Mouse (Mus musculus) CH12.LX (cell line): ENCODE results near the gene Lin9. TPM values are rescaled to one million over a fixed set of nuclear protein-coding genes. Genes with fewer than 3 reads are reported as not detected.

Source experiments
- DNase-seq: peaks from one replicate; pipeline ENCODE4 v3.0.0-alpha.2; 2013; ENCODE audit errors: extremely low read depth
- H3K27ac ChIP-seq: 2 replicates; pipeline ENCODE4 v1.5.1; 2012; ENCODE audit warnings: low read depth, mild to moderate bottlenecking, control low read depth, moderate library complexity; ENCODE audit not compliant: insufficient read depth
- H3K27me3 ChIP-seq: replicated peaks from 2 replicates; pipeline ENCODE3; 2012; ENCODE audit warnings: inconsistent platforms
- H3K36me3 ChIP-seq, 2 experiments: replicated peaks in 1 of 2; 2 replicates each; pipeline versions ENCODE3 to v1.6.1; 2012; ENCODE audit warnings: inconsistent platforms in 1 of 2, low read length in 1 of 2, mild to moderate bottlenecking in 1 of 2, mixed read lengths in 1 of 2, moderate library complexity in 1 of 2; ENCODE audit not compliant: control insufficient read depth in 1 of 2, insufficient read depth in 1 of 2
- H3K4me1 ChIP-seq, 2 experiments: 2 replicates each; pipeline ENCODE4 v1.6.1; 2012; ENCODE audit warnings: inconsistent platforms in 1 of 2, moderate library complexity in 1 of 2; ENCODE audit not compliant: insufficient read depth in 2 of 2, control insufficient read depth in 1 of 2
- H3K4me2 ChIP-seq: 2 replicates; pipeline ENCODE4 v1.6.1; 2012; ENCODE audit warnings: low read depth, mild to moderate bottlenecking, control low read depth; ENCODE audit not compliant: poor library complexity, insufficient read depth, severe bottlenecking
- H3K4me3 ChIP-seq, 3 experiments: fragments of 150-350 bp in 1 of 3; sonication (generic) in 1 of 3; replicated peaks in 1 of 3; 2 replicates each; pipeline versions ENCODE3 to v1.5.1; 2011 to 2012; ENCODE audit warnings: low read depth in 2 of 3, low read length in 2 of 3, mild to moderate bottlenecking in 2 of 3, moderate library complexity in 2 of 3, control low read depth in 1 of 3, improper control_type of control experiment in 1 of 3, inconsistent platforms in 1 of 3, mixed read lengths in 1 of 3; ENCODE audit not compliant: poor library complexity in 1 of 3
- H3K79me2 ChIP-seq: replicated peaks from 2 replicates; pipeline ENCODE4 v1.6.1; 2012; ENCODE audit warnings: mild to moderate bottlenecking, moderate library complexity; ENCODE audit not compliant: control insufficient read depth, poor library complexity, insufficient read depth, severe bottlenecking; ENCODE audit errors: extremely low read depth
- H3K9ac ChIP-seq: 2 replicates; pipeline ENCODE4 v1.6.1; 2012; ENCODE audit warnings: low read depth, mild to moderate bottlenecking, control low read depth, moderate library complexity; ENCODE audit not compliant: insufficient read depth
- H3K9me3 ChIP-seq: replicated peaks from 2 replicates; pipeline ENCODE3; 2012; ENCODE audit warnings: low read length, inconsistent platforms, mixed read lengths
- CHD1 ChIP-seq: IDR thresholded peaks from 2 replicates; pipeline ENCODE4 v1.6.1; 2012; ENCODE audit warnings: low read depth, low read length, improper control_type of control experiment, inconsistent platforms
- E2F4 ChIP-seq: IDR thresholded peaks from 2 replicates; pipeline ENCODE4 v1.6.1; 2011; ENCODE audit warnings: low read depth, low read length, improper control_type of control experiment; ENCODE audit not compliant: insufficient replicate concordance
- ELF1 ChIP-seq: IDR thresholded peaks from 2 replicates; pipeline ENCODE4 v1.6.1; 2014; ENCODE audit warnings: low read depth, mild to moderate bottlenecking, inconsistent platforms, low read length, improper control_type of control experiment
- ETS1 ChIP-seq: conservative IDR thresholded peaks from 2 replicates; pipeline ENCODE4 v1.6.1; 2012; ENCODE audit warnings: low read depth, mild to moderate bottlenecking, inconsistent platforms, low read length, improper control_type of control experiment, moderate library complexity
- HCFC1 ChIP-seq: IDR thresholded peaks from 2 replicates; pipeline ENCODE4 v1.6.1; 2012; ENCODE audit warnings: low read depth, mild to moderate bottlenecking, inconsistent platforms, low read length, improper control_type of control experiment
- IRF4 ChIP-seq: IDR thresholded peaks from 2 replicates; pipeline ENCODE4 v1.6.1; 2014; ENCODE audit warnings: low read depth, mild to moderate bottlenecking, inconsistent platforms, low read length, improper control_type of control experiment
- KAT2A ChIP-seq: IDR thresholded peaks from 2 replicates; pipeline ENCODE4 v1.6.1; 2012; ENCODE audit warnings: low read length, improper control_type of control experiment, inconsistent platforms; ENCODE audit not compliant: insufficient replicate concordance
- MAFK ChIP-seq: IDR thresholded peaks from 2 replicates; pipeline ENCODE4 v1.6.1; 2011; ENCODE audit warnings: low read length, improper control_type of control experiment; ENCODE audit not compliant: insufficient replicate concordance
- MAX ChIP-seq: IDR thresholded peaks from 2 replicates; pipeline ENCODE4 v1.6.1; 2011; ENCODE audit warnings: low read length, improper control_type of control experiment
- MAZ ChIP-seq: IDR thresholded peaks from 2 replicates; pipeline ENCODE4 v1.6.1; 2012; ENCODE audit warnings: low read depth, mild to moderate bottlenecking, inconsistent platforms, low read length, improper control_type of control experiment, moderate library complexity
- MEF2A ChIP-seq: IDR thresholded peaks from 2 replicates; pipeline ENCODE4 v1.6.1; 2014; ENCODE audit warnings: low read depth, mild to moderate bottlenecking, inconsistent platforms, low read length, improper control_type of control experiment, borderline replicate concordance
- MXI1 ChIP-seq: IDR thresholded peaks from 2 replicates; pipeline ENCODE4 v1.6.1; 2011; ENCODE audit warnings: mild to moderate bottlenecking, low read depth, low read length, improper control_type of control experiment
- MYC ChIP-seq: IDR thresholded peaks from 2 replicates; pipeline ENCODE4 v1.6.1; 2011; ENCODE audit warnings: low read depth, mild to moderate bottlenecking, improper control_type of control experiment, low read length
- NELFE ChIP-seq: IDR thresholded peaks from 2 replicates; pipeline ENCODE4 v1.6.1; 2011; ENCODE audit warnings: low read depth, low read length, improper control_type of control experiment
- NRF1 ChIP-seq: IDR thresholded peaks from 2 replicates; pipeline ENCODE4 v1.6.1; 2014; ENCODE audit warnings: low read depth, mild to moderate bottlenecking, inconsistent platforms, low read length, improper control_type of control experiment, moderate library complexity
- POLR2A ChIP-seq: IDR thresholded peaks from 2 replicates; pipeline ENCODE4 v1.6.1; 2011; ENCODE audit warnings: low read depth, mild to moderate bottlenecking, improper control_type of control experiment, low read length
- POLR2AphosphoS2 ChIP-seq: IDR thresholded peaks from 2 replicates; pipeline ENCODE4 v1.6.1; 2011; ENCODE audit warnings: low read depth, low read length, improper control_type of control experiment
- SIN3A ChIP-seq: IDR thresholded peaks from 2 replicates; pipeline ENCODE4 v1.6.1; 2012; ENCODE audit warnings: low read length, improper control_type of control experiment, inconsistent platforms
- SMC3 ChIP-seq: IDR thresholded peaks from 2 replicates; pipeline ENCODE4 v1.6.1; 2011; ENCODE audit warnings: low read depth, low read length, improper control_type of control experiment
- TBP ChIP-seq: conservative IDR thresholded peaks from 2 replicates; pipeline ENCODE4 v1.6.1; 2011; ENCODE audit warnings: low read depth, low read length, improper control_type of control experiment
- TCF12 ChIP-seq: IDR thresholded peaks from 2 replicates; pipeline ENCODE4 v1.6.1; 2014; ENCODE audit warnings: low read depth, mild to moderate bottlenecking, inconsistent platforms, low read length, improper control_type of control experiment
- UBTF ChIP-seq: IDR thresholded peaks from 2 replicates; pipeline ENCODE4 v1.6.1; 2012; ENCODE audit warnings: low read depth, mild to moderate bottlenecking, inconsistent platforms, low read length, improper control_type of control experiment, moderate library complexity
- USF2 ChIP-seq: conservative IDR thresholded peaks from 2 replicates; pipeline ENCODE4 v1.6.1; 2011; ENCODE audit warnings: low read depth, low read length, improper control_type of control experiment
- ZKSCAN1 ChIP-seq: IDR thresholded peaks from 2 replicates; pipeline ENCODE4 v1.6.1; 2012; ENCODE audit warnings: low read depth, inconsistent platforms, low read length, improper control_type of control experiment, borderline replicate concordance
- ZMIZ1 ChIP-seq: IDR thresholded peaks from 2 replicates; pipeline ENCODE4 v1.6.1; 2012; ENCODE audit warnings: low read depth, mild to moderate bottlenecking, inconsistent platforms, low read length, improper control_type of control experiment
- ZNF384 ChIP-seq: IDR thresholded peaks from 2 replicates; pipeline ENCODE4 v1.6.1; 2012; ENCODE audit warnings: low read depth, low read length, improper control_type of control experiment, inconsistent platforms
- dilution Hi-C: fragments of 300-500 bp; cut with MboI; formaldehyde crosslinking; loops from 2 replicates; pipeline ENCODE4 v1.14.3; 2020; ENCODE audit warnings: low sequenced_read_pairs; ENCODE audit not compliant: extremely low pct_unique_long_range_greater_than_20kb, extremely low pct_ligation_motif_present
- in situ Hi-C: fragments of 300-500 bp; cut with MboI; formaldehyde crosslinking; loops from 3 replicates; pipeline ENCODE4 v1.14.3; 2019; ENCODE audit warnings: low sequenced_read_pairs, low pct_ligation_motif_present, low pct_unique_long_range_greater_than_20kb, mixed read lengths
- polyA plus RNA-seq: library from polyadenylated mRNA; unstranded; fragments of >175 nt; gene quantifications from 2 replicates; pipeline ENCODE4 v1.2.1, GENCODE M21; 2012; ENCODE audit warnings: low read depth; ENCODE audit not compliant: insufficient read length
- total RNA-seq, 2 experiments: library from RNA; depleted of rRNA; stranded (reverse); fragments of 300-350 nt in 1 of 2; fragments of >200 nt in 1 of 2; gene quantifications; 2 replicates each; pipeline ENCODE4 v1.2.3; 2012 to 2014

The Lin9 gene
- total RNA-seq (2012; rRNA removed): 7.6 and 10.5 TPM in 2 replicates
- total RNA-seq (2014; rRNA removed): 24.5 and 24.7 TPM in 2 replicates
- 13.5 and 13.7 TPM in 2 replicates for polyA plus RNA-seq

- Histone ChIP-seq H3K79me2 (peaks cover 15% of the 10 kb centered on the region), H3K9me3 (peaks cover 2% of the 10 kb centered on the region), H3K9ac (peak within 1 kb of the TSS; percentile 77), H3K4me2 (peak within 1 kb of the TSS; percentile 92), H3K27ac (peak within 1 kb of the TSS; percentile 86), H3K4me1 (peaks cover 9 to 45% of the 10 kb centered on the region in 2 experiments), H3K27me3 (no peaks in the 10 kb centered on the region), H3K36me3 (peaks cover 0 to 22% of the 10 kb centered on the region in 2 experiments), H3K4me3 (peak within 1 kb of the TSS; percentile 86 to 98 (median 89))
- peak; percentile 94 for TF ChIP-seq NELFE
- peak; percentile 85 for TF ChIP-seq SIN3A
- peak; percentile 84 for TF ChIP-seq MXI1
- peak; percentile 72 for TF ChIP-seq POLR2AphosphoS2
- peak; percentile 31; the same call in 1 of the 2 replicates for TF ChIP-seq CHD1
- TF ChIP-seq MAX: peak; percentile 43; the same call in 1 of the 2 replicates
- TF ChIP-seq E2F4: no peak
- TF ChIP-seq USF2: no peak
- 0 out of 2 replicates have a peak, but pooled peaks have one; percentile 45 for TF ChIP-seq MAZ
- TF ChIP-seq ZNF384: peak; percentile 30; the same call in 1 of the 2 replicates
- TF ChIP-seq POLR2A: peak; percentile 95
- TF ChIP-seq NRF1: peak; percentile 70
- peak; percentile 95 for TF ChIP-seq TBP
- 0 out of 2 replicates have a peak, but pooled peaks have one; percentile 28 for TF ChIP-seq ELF1
- TF ChIP-seq HCFC1: peak; percentile 75
- TF ChIP-seq TCF12: peak; percentile 96
- no peak for TF ChIP-seq ETS1
- TF ChIP-seq ZMIZ1: peak; percentile 94
- TF ChIP-seq MAFK: no peak
- TF ChIP-seq MYC: 0 out of 2 replicates have a peak, but pooled peaks have one; percentile 47
- peak; percentile 42 for TF ChIP-seq IRF4
- no peak for TF ChIP-seq SMC3
- TF ChIP-seq KAT2A: peak; percentile 71; the same call in 1 of the 2 replicates
- TF ChIP-seq UBTF: peak; percentile 81
- TF ChIP-seq ZKSCAN1: no peak
- no peak for TF ChIP-seq MEF2A
- in situ Hi-C loops (no loop called here), dilution Hi-C loops (no loop called here)
- peak; percentile 87 for DNase-seq
These were observed at the start of gene Lin9 for GRCm38 (mm10) chr1:180641137-180641517. Lin9 (plus strand) TSS chr1:180641150.
